Mouse (Mus musculus): ENCODE results near the gene Card10. TPM values are rescaled to one million over a fixed set of nuclear protein-coding genes. Genes with fewer than 3 reads are reported as not detected.

The Card10 gene
- polyA plus RNA-seq, 1 experiment, result 13.0 TPM

GRCm38 (mm10) chr15:78846352-78846751, 43.5 kb upstream of the Card10 start:
- Histone ChIP-seq H3K27ac (ENCODE audit: control insufficient read depth, insufficient read depth, low read length) (no peak overlapping the region), H3K27me3 (ENCODE audit: control insufficient read depth, insufficient read depth, low read length) (peaks cover 13% of the 10 kb centered on the region), H3K4me3 (ENCODE audit: control insufficient read depth, insufficient read depth, low read length) (no peak overlapping the region), H3K36me3 (ENCODE audit: control insufficient read depth, insufficient read depth, low read length) (no peaks in the 10 kb centered on the region), H3K4me1 (replicated peaks; ENCODE audit: control insufficient read depth, insufficient read depth, low read length) (peaks cover 24% of the 10 kb centered on the region)
- no peak for DNase-seq
- TF ChIP-seq POLR2A (IDR thresholded peaks at IDR 0.05; ENCODE audit: control insufficient read depth, extremely low read depth, insufficient read depth, low read length, poor library complexity), result no peak
- WGBS, result 94% methylated on average over 8 of the region's 8 CpGs

DNA sequence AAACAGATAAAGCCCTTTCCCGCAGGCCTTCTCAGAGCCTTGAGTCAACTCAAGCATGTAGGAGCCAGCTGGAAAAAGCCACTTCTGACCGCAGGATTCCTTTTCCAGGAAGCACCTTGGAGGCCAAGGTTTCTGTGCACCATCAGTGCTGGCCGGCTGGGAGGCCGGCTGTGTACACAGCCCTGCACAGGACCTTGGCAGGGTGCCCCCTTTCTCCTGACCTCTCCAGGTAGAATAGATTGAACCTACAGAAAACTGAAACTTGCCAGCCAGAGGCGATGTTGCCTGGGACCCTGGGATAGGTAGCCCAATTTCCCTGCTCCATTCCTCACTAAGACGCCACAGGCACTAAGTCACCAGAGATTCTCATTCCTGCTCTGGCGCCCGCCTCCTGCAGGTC, 43.0 kb upstream of the Card10 start:
- H3K27ac ChIP-seq (ENCODE audit: control insufficient read depth, insufficient read depth, low read length), result no peak overlapping the region
- WGBS, result 93% methylated on average over 8 of the region's 8 CpGs
- peaks cover 13% of the 10 kb centered on the region for H3K27me3 ChIP-seq (ENCODE audit: control insufficient read depth, insufficient read depth, low read length)
- peaks cover 24% of the 10 kb centered on the region for H3K4me1 ChIP-seq (replicated peaks; ENCODE audit: control insufficient read depth, insufficient read depth, low read length)
- no peak overlapping the region for H3K4me3 ChIP-seq (ENCODE audit: control insufficient read depth, insufficient read depth, low read length)
- TF ChIP-seq POLR2A (IDR thresholded peaks at IDR 0.05; ENCODE audit: control insufficient read depth, extremely low read depth, insufficient read depth, low read length, poor library complexity) (no peak), CTCF (IDR thresholded peaks at IDR 0.05; ENCODE audit: borderline replicate concordance, control insufficient read depth, extremely low read depth, insufficient read depth, low read length, poor library complexity) (no peak)
- H3K36me3 ChIP-seq (ENCODE audit: control insufficient read depth, insufficient read depth, low read length), result no peaks in the 10 kb centered on the region
- no peak for DNase-seq

- TF ChIP-seq POLR2A (IDR thresholded peaks at IDR 0.05; ENCODE audit: control insufficient read depth, extremely low read depth, insufficient read depth, low read length, poor library complexity), result no peak
- no peak for TF ChIP-seq CTCF (IDR thresholded peaks at IDR 0.05; ENCODE audit: borderline replicate concordance, control insufficient read depth, extremely low read depth, insufficient read depth, low read length, poor library complexity)
- DNase-seq, result no peak
- Histone ChIP-seq H3K4me3 (ENCODE audit: control insufficient read depth, insufficient read depth, low read length) (no peak overlapping the region), H3K27ac (ENCODE audit: control insufficient read depth, insufficient read depth, low read length) (no peak overlapping the region), H3K36me3 (ENCODE audit: control insufficient read depth, insufficient read depth, low read length) (no peaks in the 10 kb centered on the region), H3K27me3 (ENCODE audit: control insufficient read depth, insufficient read depth, low read length) (peaks cover 13% of the 10 kb centered on the region), H3K4me1 (replicated peaks; ENCODE audit: control insufficient read depth, insufficient read depth, low read length) (peaks cover 24% of the 10 kb centered on the region)
- WGBS, result 91% methylated on average over 11 of the region's 11 CpGs
Measured at GRCm38 (mm10) chr15:78845321-78845720, 42.5 kb upstream of the Card10 start.

GRCm38 (mm10) chr15:78844791-78845190, 41.9 kb upstream of the Card10 start:
- Histone ChIP-seq H3K27me3 (ENCODE audit: control insufficient read depth, insufficient read depth, low read length) (peaks cover 13% of the 10 kb centered on the region), H3K27ac (ENCODE audit: control insufficient read depth, insufficient read depth, low read length) (no peak overlapping the region), H3K4me1 (replicated peaks; ENCODE audit: control insufficient read depth, insufficient read depth, low read length) (peaks cover 24% of the 10 kb centered on the region), H3K4me3 (ENCODE audit: control insufficient read depth, insufficient read depth, low read length) (no peak overlapping the region), H3K36me3 (ENCODE audit: control insufficient read depth, insufficient read depth, low read length) (no peaks in the 10 kb centered on the region)
- no peak for DNase-seq
- TF ChIP-seq CTCF (IDR thresholded peaks at IDR 0.05; ENCODE audit: borderline replicate concordance, control insufficient read depth, extremely low read depth, insufficient read depth, low read length, poor library complexity) (no peak), POLR2A (IDR thresholded peaks at IDR 0.05; ENCODE audit: control insufficient read depth, extremely low read depth, insufficient read depth, low read length, poor library complexity) (no peak)
- 79% methylated on average over 9 of the region's 9 CpGs for WGBS

DNA sequence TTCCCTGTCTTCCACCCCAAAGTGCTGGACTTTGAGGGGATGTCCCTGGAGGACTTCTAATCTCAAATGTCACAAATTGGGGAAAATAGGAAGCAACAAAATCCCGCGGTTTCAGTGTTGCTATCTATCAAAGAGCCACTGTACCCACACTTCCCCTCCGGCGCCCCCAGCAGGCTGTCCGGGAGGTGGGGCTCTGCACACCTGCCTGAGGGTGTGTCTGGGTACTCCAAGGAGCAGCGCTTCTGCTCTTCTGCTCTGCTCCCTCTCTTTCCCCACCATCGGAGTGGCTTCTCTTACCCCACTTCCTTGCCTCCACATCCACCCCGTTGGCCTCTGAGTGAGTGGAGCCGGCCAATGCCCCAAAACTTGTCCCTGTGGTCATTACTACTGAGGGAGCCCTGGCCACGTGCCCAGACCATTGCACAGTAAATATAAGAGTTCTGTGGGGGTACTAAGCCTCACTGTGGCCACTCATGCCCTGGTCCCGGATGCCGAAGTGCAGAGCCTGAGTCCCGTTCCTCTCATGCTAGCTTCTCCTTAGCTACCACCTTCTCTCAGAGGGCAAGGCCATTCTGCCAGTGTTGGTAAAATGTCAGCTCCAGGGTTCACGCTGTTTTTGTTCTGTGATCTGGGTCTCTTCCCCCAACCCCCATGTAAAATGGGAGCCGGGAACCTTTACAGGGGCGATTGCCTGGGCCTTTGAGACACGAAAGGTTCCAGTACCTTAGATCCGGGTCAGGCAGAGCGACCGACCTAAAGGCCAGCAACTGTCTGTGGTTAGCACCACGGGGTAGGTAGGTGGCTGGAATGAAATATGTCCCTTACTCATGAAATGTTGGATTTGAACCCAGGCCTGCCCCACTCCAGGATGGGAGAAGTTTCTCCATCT, 41.0 kb upstream of the Card10 start:
- Histone ChIP-seq H3K27me3 (ENCODE audit: control insufficient read depth, insufficient read depth, low read length) (peaks cover 13% of the 10 kb centered on the region), H3K4me3 (ENCODE audit: control insufficient read depth, insufficient read depth, low read length) (no peak overlapping the region), H3K36me3 (ENCODE audit: control insufficient read depth, insufficient read depth, low read length) (no peaks in the 10 kb centered on the region), H3K27ac (ENCODE audit: control insufficient read depth, insufficient read depth, low read length) (no peak overlapping the region), H3K4me1 (replicated peaks; ENCODE audit: control insufficient read depth, insufficient read depth, low read length) (peaks cover 24% of the 10 kb centered on the region)
- TF ChIP-seq POLR2A (IDR thresholded peaks at IDR 0.05; ENCODE audit: control insufficient read depth, extremely low read depth, insufficient read depth, low read length, poor library complexity) (no peak), CTCF (IDR thresholded peaks at IDR 0.05; ENCODE audit: borderline replicate concordance, control insufficient read depth, extremely low read depth, insufficient read depth, low read length, poor library complexity) (peak; percentile 55; the same call in 1 of the 2 replicates)
- WGBS, result 31% methylated on average over 21 of the region's 21 CpGs
- peak; percentile 79 for DNase-seq

- 2% methylated on average over 85 of the region's 86 CpGs for WGBS
- TF ChIP-seq POLR2A (IDR thresholded peaks at IDR 0.05; ENCODE audit: control insufficient read depth, extremely low read depth, insufficient read depth, low read length, poor library complexity) (no peak), CTCF (IDR thresholded peaks at IDR 0.05; ENCODE audit: borderline replicate concordance, control insufficient read depth, extremely low read depth, insufficient read depth, low read length, poor library complexity) (no peak)
- no peaks in the 10 kb centered on the region for H3K36me3 ChIP-seq (ENCODE audit: control insufficient read depth, insufficient read depth, low read length)
- H3K4me3 ChIP-seq (ENCODE audit: control insufficient read depth, insufficient read depth, low read length), result peak within 1 kb of the TSS; percentile 24
- no peak for DNase-seq
- H3K4me1 ChIP-seq (replicated peaks; ENCODE audit: control insufficient read depth, insufficient read depth, low read length), result peaks cover 24% of the 10 kb centered on the region
- H3K27ac ChIP-seq (ENCODE audit: control insufficient read depth, insufficient read depth, low read length), result no peak within 1 kb of the TSS
- peaks cover 13% of the 10 kb centered on the region for H3K27me3 ChIP-seq (ENCODE audit: control insufficient read depth, insufficient read depth, low read length)
Measured at GRCm38 (mm10) chr15:78842371-78843163, 39.7 kb upstream of the Card10 start, which contains the start of gene Cdc42ep1. Cdc42ep1 (plus strand) TSS chr15:78842624.
